Mouse (Mus musculus) myocyte (in vitro differentiated cells): Measurements from ENCODE around the gene Olfr1394.

Experiments
- CEBPB ChIP-seq: IDR thresholded peaks from 2 replicates; pipeline ENCODE4 v1.6.1; 2011; ENCODE audit warnings: mild to moderate bottlenecking, moderate library complexity; ENCODE audit not compliant: poor library complexity, insufficient read depth, severe bottlenecking
- E2F4 ChIP-seq: IDR thresholded peaks from one replicate; pipeline ENCODE4 v1.6.1; 2011; ENCODE audit warnings: mild to moderate bottlenecking, control low read depth, moderate library complexity; ENCODE audit not compliant: insufficient read depth
- MAX ChIP-seq: IDR thresholded peaks from one replicate; pipeline ENCODE4 v1.6.1; 2011; ENCODE audit warnings: low read depth, mild to moderate bottlenecking, control low read depth
- POLR2A ChIP-seq: IDR thresholded peaks from one replicate; pipeline ENCODE4 v1.6.1; 2011; ENCODE audit warnings: low read depth, mild to moderate bottlenecking, control low read depth, moderate library complexity; ENCODE audit not compliant: insufficient read length
- TCF12 ChIP-seq: IDR thresholded peaks from one replicate; pipeline ENCODE4 v1.6.1; 2011; ENCODE audit warnings: mild to moderate bottlenecking, control low read depth; ENCODE audit not compliant: poor library complexity, insufficient read depth, severe bottlenecking
- TCF3 ChIP-seq: IDR thresholded peaks from one replicate; pipeline ENCODE4 v1.6.1; 2011; ENCODE audit warnings: low read depth, control low read depth; ENCODE audit not compliant: insufficient read length

- no peak for TF ChIP-seq CEBPB
- TF ChIP-seq POLR2A = no peak
- no peak for TF ChIP-seq TCF12
- no peak for TF ChIP-seq TCF3
- no peak for TF ChIP-seq MAX
- TF ChIP-seq E2F4 = no peak
These were observed 45.3 kb upstream of the Olfr1394 start for GRCm38 (mm10) chr11:49108833-49109232.
